Mouse (Mus musculus) testis, adult 2 months (tissue): ENCODE results near the gene Zfp69. TPM values are rescaled to one million over a fixed set of nuclear protein-coding genes. Genes with fewer than 3 reads are reported as not detected.

Source experiments
- H3K27ac ChIP-seq: fragments of 200-500 bp; 2 replicates; pipeline ENCODE4 v1.5.1; 2012; ENCODE audit warnings: low read depth, low read length; ENCODE audit not compliant: control insufficient read depth, insufficient read depth
- H3K27me3 ChIP-seq: fragments of 200-500 bp; 2 replicates; pipeline ENCODE4 v1.6.1; 2012; ENCODE audit warnings: mild to moderate bottlenecking, low read length, moderate library complexity; ENCODE audit not compliant: control insufficient read depth, insufficient read depth
- H3K36me3 ChIP-seq: fragments of 200-500 bp; 2 replicates; pipeline ENCODE4 v1.6.1; 2012; ENCODE audit warnings: mild to moderate bottlenecking, low read length; ENCODE audit not compliant: control insufficient read depth, insufficient read depth
- H3K4me1 ChIP-seq: fragments of 200-500 bp; 2 replicates; pipeline ENCODE4 v1.6.1; 2012; ENCODE audit warnings: low read length; ENCODE audit not compliant: control insufficient read depth, insufficient read depth
- H3K4me3 ChIP-seq: fragments of 200-500 bp; 2 replicates; pipeline ENCODE4 v1.5.1; 2012; ENCODE audit warnings: low read depth, mild to moderate bottlenecking, low read length, moderate library complexity, mixed read lengths; ENCODE audit not compliant: control insufficient read depth
- CTCF ChIP-seq: fragments of 200-500 bp; IDR thresholded peaks from 2 replicates; pipeline ENCODE4 v1.5.1; 2012; ENCODE audit warnings: low read depth, mild to moderate bottlenecking, inconsistent platforms, low read length, moderate library complexity; ENCODE audit not compliant: control insufficient read depth, insufficient read depth, insufficient replicate concordance
- POLR2A ChIP-seq: fragments of 200-500 bp; IDR thresholded peaks from 2 replicates; pipeline ENCODE4 v1.6.1; 2012; ENCODE audit warnings: low read depth, mild to moderate bottlenecking, inconsistent platforms, low read length, moderate library complexity; ENCODE audit not compliant: control insufficient read depth
- polyA plus RNA-seq: library from polyadenylated mRNA; depleted of rRNA; stranded (reverse); fragments of >200 nt; gene quantifications from 2 replicates; pipeline ENCODE4 v1.2.3, GENCODE M21; 2012

Gene Zfp69
- polyA plus RNA-seq, 1 experiment = 2.4 TPM

GRCm38 (mm10) chr4:120925386-120925785 is 26.1 kb downstream of the Zfp69 start:
- Histone ChIP-seq H3K4me1 (no peaks in the 10 kb centered on the region; the same call in 1 of the 2 replicates), H3K36me3 (0 out of 2 replicates have a peak, but pooled peaks cover 3% of the 10 kb centered on the region), H3K27ac (peak overlapping the region; percentile 75; the same call in 1 of the 2 replicates), H3K4me3 (no peak overlapping the region), H3K27me3 (no peaks in the 10 kb centered on the region)
- TF ChIP-seq CTCF = no peak
- TF ChIP-seq POLR2A = no peak

- TF ChIP-seq POLR2A (peak; percentile 95), CTCF (no peak)
- H3K4me3 ChIP-seq = peak within 1 kb of the TSS; percentile 97
- H3K36me3 ChIP-seq = 0 out of 2 replicates have a peak, but pooled peaks cover 3% of the 10 kb centered on the region
- H3K27me3 ChIP-seq = no peaks in the 10 kb centered on the region
- no peaks in the 10 kb centered on the region for H3K4me1 ChIP-seq
- peak within 1 kb of the TSS; percentile 86 for H3K27ac ChIP-seq
Measured at GRCm38 (mm10) chr4:120924554-120925299, 26.8 kb downstream of the Zfp69 start, which contains the start of gene Exo5. Exo5 (minus strand) TSS chr4:120925017.

GRCm38 (mm10) chr4:120921461-120921860 is 30.0 kb downstream of the Zfp69 start:
- Histone ChIP-seq H3K36me3 (0 out of 2 replicates have a peak, but pooled peaks cover 3% of the 10 kb centered on the region), H3K4me1 (no peaks in the 10 kb centered on the region), H3K4me3 (no peak overlapping the region), H3K27ac (no peak overlapping the region), H3K27me3 (no peaks in the 10 kb centered on the region)
- TF ChIP-seq CTCF = no peak
- TF ChIP-seq POLR2A = no peak

GRCm38 (mm10) chr4:120914501-120914900 is 37.0 kb downstream of the Zfp69 start:
- no peaks in the 10 kb centered on the region for H3K36me3 ChIP-seq
- H3K4me3 ChIP-seq = no peak overlapping the region
- no peak for TF ChIP-seq POLR2A
- no peak for TF ChIP-seq CTCF
- H3K4me1 ChIP-seq = peaks cover 4% of the 10 kb centered on the region
- H3K27ac ChIP-seq = no peak overlapping the region
- no peaks in the 10 kb centered on the region for H3K27me3 ChIP-seq

GRCm38 (mm10) chr4:120913861-120914260 is 37.6 kb downstream of the Zfp69 start:
- peaks cover 4% of the 10 kb centered on the region for H3K4me1 ChIP-seq
- no peak overlapping the region for H3K27ac ChIP-seq
- no peak overlapping the region for H3K4me3 ChIP-seq
- no peaks in the 10 kb centered on the region for H3K27me3 ChIP-seq
- no peaks in the 10 kb centered on the region for H3K36me3 ChIP-seq
- no peak for TF ChIP-seq POLR2A
- TF ChIP-seq CTCF = no peak

- no peak for TF ChIP-seq POLR2A
- TF ChIP-seq CTCF = no peak
- Histone ChIP-seq H3K4me3 (no peak overlapping the region), H3K4me1 (peaks cover 4% of the 10 kb centered on the region), H3K27me3 (no peaks in the 10 kb centered on the region), H3K36me3 (no peaks in the 10 kb centered on the region), H3K27ac (no peak overlapping the region)
Measured at GRCm38 (mm10) chr4:120913443-120913842, 38.1 kb downstream of the Zfp69 start.

DNA sequence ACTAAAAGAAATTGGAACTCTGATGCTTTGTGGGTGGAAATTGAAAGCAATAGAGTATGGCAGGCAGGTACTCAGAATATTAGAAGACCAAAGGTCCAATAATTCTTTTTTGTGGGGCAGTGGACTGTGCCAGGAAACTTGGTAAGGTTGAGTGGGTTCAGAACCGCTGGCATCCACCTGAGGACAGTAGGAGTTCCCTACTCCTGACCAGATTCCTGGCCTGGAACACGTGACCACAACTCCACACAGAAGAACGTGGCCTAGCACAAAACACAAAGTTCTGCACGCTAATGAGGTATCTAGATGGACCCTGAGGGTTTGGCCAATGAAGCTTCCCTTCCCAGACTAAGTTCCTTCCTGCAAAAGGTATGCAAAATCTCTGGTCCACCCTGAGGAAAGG is 38.6 kb downstream of the Zfp69 start:
- Histone ChIP-seq H3K27me3 (no peaks in the 10 kb centered on the region), H3K4me3 (no peak overlapping the region), H3K36me3 (no peaks in the 10 kb centered on the region), H3K27ac (no peak overlapping the region), H3K4me1 (peaks cover 4% of the 10 kb centered on the region)
- no peak for TF ChIP-seq CTCF
- TF ChIP-seq POLR2A = no peak

GRCm38 (mm10) chr4:120911086-120911485 is 40.4 kb downstream of the Zfp69 start:
- Histone ChIP-seq H3K36me3 (no peaks in the 10 kb centered on the region), H3K27ac (no peak overlapping the region), H3K4me3 (no peak overlapping the region), H3K4me1 (peaks cover 3% of the 10 kb centered on the region), H3K27me3 (no peaks in the 10 kb centered on the region)
- no peak for TF ChIP-seq POLR2A
- no peak for TF ChIP-seq CTCF
